ENCODE assay signal across 16 mouse cellular contexts in the genomic region with DNA sequence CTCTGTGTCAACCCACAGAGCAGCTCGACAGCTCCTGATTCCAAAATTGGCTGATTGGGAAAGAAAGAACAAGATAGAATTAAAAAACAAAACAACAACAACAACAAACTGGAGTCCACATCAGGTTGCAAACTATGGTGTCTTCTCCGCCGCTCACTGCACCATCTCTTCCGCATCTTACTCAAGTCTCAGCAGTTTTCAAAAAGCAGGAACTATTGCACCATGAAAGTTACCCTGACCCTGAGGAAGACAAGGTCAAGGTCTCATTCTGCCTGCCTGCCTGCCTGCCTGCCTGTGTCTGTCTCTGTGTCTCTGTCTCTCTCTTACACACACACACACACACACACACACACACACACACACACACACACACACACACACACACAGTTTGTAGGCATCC. TPM values are rescaled to one million over a fixed set of nuclear protein-coding genes. Genes with fewer than 3 reads are reported as not detected.
"Had no signal": no experiment of that assay in that cellular context is flagged by ENCODE, and none has a peak within 500 bp of the region (broad histone marks: within the 10 kb centered on the region; RNA-seq: fewer than 3 reads in every experiment).

No protein-coding gene starts in this region.

- H3K27ac ChIP-seq: limb, embryonic 12.5 days; lung, embryonic 15.5 days; midbrain, embryonic 10.5 days; neural tube, embryonic 15.5 days; stomach, postnatal 0 days had no signal

- H3K4me3 ChIP-seq: limb, embryonic 12.5 days; lung, embryonic 15.5 days; midbrain, embryonic 10.5 days; myocyte; neural tube, embryonic 15.5 days had no signal

- DNase-seq: kidney, adult 8-10 months; kidney, postnatal 25 days; liver; lung, postnatal 14 days; midbrain, embryonic 14.5 days; thymus, postnatal 4 days had no signal

- H3K4me1 ChIP-seq: limb, embryonic 12.5 days; lung, embryonic 15.5 days; midbrain, embryonic 10.5 days; neural tube, embryonic 15.5 days had no signal

RNA-seq across cellular contexts. Expression of a gene that starts 48.1 kb away (rescaled TPM):
- total RNA-seq: left cerebral cortex, postnatal 36 days had no signal
- polyA plus RNA-seq: kidney, embryonic 16.5 days; limb, embryonic 12.5 days; liver, embryonic 16.5 days; midbrain, embryonic 10.5 days; midbrain, embryonic 14.5 days; myocyte; neural tube, embryonic 11.5 days; stomach, postnatal 0 days had no signal
